Mouse (Mus musculus) left cerebral cortex, adult 2 months (tissue): ENCODE measurements at regions not wholly inside any gene's neighbourhood (a gene's known extent, or its start where the extent isn't known, plus 50 kb on each side); places are given as distances from the start of the nearest gene placed in this dataset.
A peak's percentile ranks its signal among the peaks of the same experiment; 100 is the strongest.

Experiments used
- DNase-seq, 2 experiments: peaks; one replicate each; pipeline ENCODE4 v3.0.0; 2021 to 2022; ENCODE audit warnings: low spot score in 2 of 2, mixed read lengths in 1 of 2; ENCODE audit errors: extremely low spot score in 1 of 2
- H3K27ac ChIP-seq: fragments of 200-600 bp; 2 replicates; pipeline ENCODE4 v1.8.1; 2022
- H3K4me3 ChIP-seq: fragments of 200-600 bp; 2 replicates; pipeline ENCODE4 v1.8.1; 2022
- CTCF ChIP-seq: fragments of 200-600 bp; IDR thresholded peaks from 2 replicates; pipeline ENCODE4 v1.8.1; 2022; ENCODE audit warnings: antibody characterized with exemption, mild to moderate bottlenecking, moderate library complexity
- intact Hi-C: fragments of 180-260 bp; cut with DNase I; formaldehyde crosslinking; loops from one replicate; pipeline ENCODE4 v1.15.1; 2025

- no peak for DNase-seq
- Histone ChIP-seq H3K4me3 (no peak overlapping the region), H3K27ac (no peak overlapping the region)
- intact Hi-C loops, result no loop called here
- no peak for TF ChIP-seq CTCF
Measured at GRCm38 (mm10) chr5:106301372-106301771, 156.6 kb downstream of the Barhl2 start.

DNA sequence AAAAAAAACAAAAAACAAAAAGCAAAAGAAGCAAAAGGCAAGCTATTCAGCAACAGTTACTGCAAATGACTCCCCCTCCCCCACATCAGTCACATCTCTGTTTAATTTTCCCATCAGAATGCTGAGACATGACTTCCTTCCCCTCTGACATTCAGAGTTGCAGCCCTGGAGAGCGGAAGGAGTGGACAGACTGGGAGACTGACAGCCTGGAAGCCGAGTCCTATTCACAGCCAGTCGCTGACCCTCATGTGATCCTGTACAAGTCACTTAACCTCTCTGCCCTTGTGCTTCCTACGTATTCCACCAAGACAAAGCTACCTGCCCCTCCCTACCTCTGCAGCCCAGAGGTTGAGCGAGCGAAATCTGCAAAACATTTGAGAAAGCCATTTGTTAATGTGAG lies 161.2 kb downstream of the Barhl2 start:
- intact Hi-C loops, result loop anchor here (10.0 kb wide), 1 partner anchor 292 kb away; no protein-coding TSS in a partner anchor
- H3K27ac ChIP-seq, result no peak overlapping the region
- DNase-seq, result no peak
- no peak overlapping the region for H3K4me3 ChIP-seq
- TF ChIP-seq CTCF, result no peak

GRCm38 (mm10) chr5:106295993-106296392 lies 162.0 kb downstream of the Barhl2 start:
- intact Hi-C loops, result loop anchor here (10.0 kb wide), 1 partner anchor 291 kb away; no protein-coding TSS in a partner anchor
- no peak for TF ChIP-seq CTCF
- DNase-seq, result no peak
- no peak overlapping the region for H3K4me3 ChIP-seq
- no peak overlapping the region for H3K27ac ChIP-seq

DNA sequence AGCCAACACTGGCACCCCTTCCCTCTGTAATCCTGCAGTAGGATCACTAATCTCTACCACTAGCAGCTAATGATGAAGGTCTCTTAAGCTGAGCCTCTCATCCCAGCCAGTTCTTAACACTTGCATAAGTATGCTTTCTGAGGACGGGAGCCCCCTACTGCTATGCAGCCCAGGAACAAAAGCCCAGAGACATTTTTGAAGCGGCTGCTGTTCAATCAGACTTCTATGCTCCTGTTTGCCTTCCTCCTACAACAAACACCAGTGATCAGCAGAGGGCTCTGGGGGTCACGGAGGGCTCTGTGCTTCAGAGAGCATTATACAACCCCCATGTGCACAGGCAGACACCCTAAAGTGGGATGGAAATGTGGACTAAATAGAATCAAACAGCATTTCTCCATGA lies 162.4 kb downstream of the Barhl2 start:
- no peak for TF ChIP-seq CTCF
- no peak overlapping the region for H3K27ac ChIP-seq
- no peak overlapping the region for H3K4me3 ChIP-seq
- intact Hi-C loops, result loop anchor here (10.0 kb wide), 1 partner anchor 291 kb away; no protein-coding TSS in a partner anchor
- no peak for DNase-seq

- intact Hi-C loops, result loop anchor here (10.0 kb wide), 1 partner anchor 288 kb away; no protein-coding TSS in a partner anchor
- Histone ChIP-seq H3K27ac (no peak overlapping the region), H3K4me3 (no peak overlapping the region)
- TF ChIP-seq CTCF, result no peak
- no peak for DNase-seq
Measured at GRCm38 (mm10) chr5:106292387-106293229, 165.4 kb downstream of the Barhl2 start.

GRCm38 (mm10) chr5:106285152-106285551 lies 172.8 kb downstream of the Barhl2 start:
- intact Hi-C loops, result no loop called here
- no peak for TF ChIP-seq CTCF
- Histone ChIP-seq H3K4me3 (no peak overlapping the region), H3K27ac (no peak overlapping the region)
- DNase-seq, result no peak

- Histone ChIP-seq H3K4me3 (no peak overlapping the region), H3K27ac (no peak overlapping the region)
- TF ChIP-seq CTCF, result no peak
- no peak for DNase-seq
- intact Hi-C loops, result no loop called here
Measured at GRCm38 (mm10) chr5:106284731-106285130, 173.2 kb downstream of the Barhl2 start.

DNA sequence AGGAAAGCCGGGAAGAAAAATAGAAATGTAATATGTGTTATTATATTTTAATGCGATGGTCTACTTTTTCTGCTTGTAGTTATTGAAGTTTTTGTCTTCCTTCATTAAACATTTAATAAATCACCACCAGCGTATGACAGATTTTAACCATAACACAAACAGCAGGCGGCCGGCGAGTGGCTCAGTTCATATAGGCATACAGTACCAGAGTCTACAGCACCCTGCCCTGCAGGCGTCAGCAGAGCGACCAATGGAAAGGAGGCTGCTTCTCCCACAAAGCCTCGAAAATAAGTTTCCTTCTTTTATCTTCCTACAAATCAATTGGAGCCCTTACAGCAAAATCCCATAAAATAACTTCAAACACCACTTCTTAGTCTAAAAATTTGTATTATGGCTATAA lies 175.3 kb downstream of the Barhl2 start:
- Histone ChIP-seq H3K4me3 (no peak overlapping the region), H3K27ac (no peak overlapping the region)
- no peak for TF ChIP-seq CTCF
- DNase-seq, result no peak
- intact Hi-C loops, result no loop called here

DNA sequence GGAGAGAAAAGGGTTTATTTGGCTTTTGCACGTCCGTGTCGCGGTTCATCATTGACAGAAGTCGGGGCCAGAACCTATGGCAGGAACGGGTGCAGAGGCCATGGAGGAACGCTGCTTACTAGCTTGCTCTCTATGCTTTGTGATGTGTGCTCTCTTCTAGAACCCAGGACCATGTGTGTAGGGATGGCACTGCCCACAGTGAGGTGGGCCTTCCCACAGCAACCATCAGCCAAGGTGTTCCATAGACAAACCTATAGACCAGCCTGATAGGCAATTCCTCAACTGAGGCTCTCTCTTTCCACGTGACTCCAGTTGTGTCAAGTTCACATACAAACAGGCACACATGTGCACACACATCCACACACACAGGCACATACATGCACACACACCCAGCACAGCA lies 180.2 kb downstream of the Barhl2 start:
- intact Hi-C loops, result no loop called here

GRCm38 (mm10) chr5:106277231-106277630 lies 180.7 kb downstream of the Barhl2 start:
- no peak overlapping the region for H3K27ac ChIP-seq
- no peak for TF ChIP-seq CTCF
- H3K4me3 ChIP-seq, result no peak overlapping the region
- DNase-seq, result no peak
- intact Hi-C loops, result no loop called here

More for the DNA sequence above, 180.2 kb downstream of the Barhl2 start:
- no peak for DNase-seq
- H3K4me3 ChIP-seq, result no peak overlapping the region
- no peak for TF ChIP-seq CTCF
- no peak overlapping the region for H3K27ac ChIP-seq

DNA sequence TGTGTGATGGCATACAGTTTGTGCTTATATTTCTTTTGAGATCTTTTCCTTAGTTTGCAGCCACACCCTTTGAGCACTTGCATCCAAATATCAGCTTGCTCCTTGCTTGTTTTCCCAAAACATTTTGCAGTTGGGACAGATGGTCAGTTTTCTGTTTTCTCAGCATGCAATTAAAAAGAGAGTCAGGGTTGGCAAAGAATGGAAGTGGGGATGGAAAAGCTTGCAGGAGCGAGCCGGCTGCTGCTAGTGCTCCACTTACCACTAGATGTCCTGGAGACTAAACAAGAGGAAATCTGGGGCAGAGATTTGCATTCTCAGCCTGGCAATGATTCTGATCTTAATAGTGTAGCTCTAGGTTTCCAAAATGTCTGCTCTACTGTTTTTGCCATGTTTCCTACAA lies 181.8 kb downstream of the Barhl2 start:
- no peak overlapping the region for H3K27ac ChIP-seq
- intact Hi-C loops, result no loop called here
- TF ChIP-seq CTCF, result peak; percentile 60
- DNase-seq, result peak; percentile 14 to 16
- no peak overlapping the region for H3K4me3 ChIP-seq

DNA sequence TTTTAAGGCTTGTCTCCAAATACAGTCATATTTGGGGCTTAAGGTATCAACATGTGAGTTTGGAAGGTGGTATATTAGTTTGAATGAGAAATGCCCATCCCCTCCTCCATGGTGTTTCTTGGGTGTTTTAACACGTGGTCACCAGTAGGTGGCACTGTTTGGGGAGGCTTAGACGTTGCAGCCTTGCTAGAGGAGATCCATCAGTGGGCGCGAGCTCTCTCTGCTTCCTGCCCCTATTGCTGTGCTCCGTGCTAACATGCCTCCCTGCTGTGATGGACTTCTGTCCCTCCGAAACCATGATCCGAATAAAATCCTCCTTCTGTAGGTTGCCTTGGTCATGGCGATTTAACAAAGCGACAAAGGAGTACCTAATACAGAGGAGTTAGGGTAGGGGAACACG lies 183.3 kb downstream of the Barhl2 start:
- peak; percentile 43 for TF ChIP-seq CTCF
- intact Hi-C loops, result no loop called here
- DNase-seq, result no peak
- Histone ChIP-seq H3K4me3 (no peak overlapping the region), H3K27ac (no peak overlapping the region)

GRCm38 (mm10) chr5:106264536-106264935 lies 193.4 kb downstream of the Barhl2 start:
- intact Hi-C loops, result no loop called here
- TF ChIP-seq CTCF, result no peak
- DNase-seq, result no peak
- no peak overlapping the region for H3K4me3 ChIP-seq
- H3K27ac ChIP-seq, result no peak overlapping the region
